Mouse (Mus musculus): ENCODE results near the gene Gm21149.
"Not testable (repeated sequence)": the region's sequence is repeated elsewhere in the genome, so short reads cannot be mapped to it uniquely, and the experiment has no call there.

Gm21149 gene

GRCm38 (mm10) chr5:15463561-15463960 lies 12.8 kb downstream of the Gm21149 start:
- not testable (repeated sequence) for DNase-seq (ENCODE audit: low spot score)

DNA sequence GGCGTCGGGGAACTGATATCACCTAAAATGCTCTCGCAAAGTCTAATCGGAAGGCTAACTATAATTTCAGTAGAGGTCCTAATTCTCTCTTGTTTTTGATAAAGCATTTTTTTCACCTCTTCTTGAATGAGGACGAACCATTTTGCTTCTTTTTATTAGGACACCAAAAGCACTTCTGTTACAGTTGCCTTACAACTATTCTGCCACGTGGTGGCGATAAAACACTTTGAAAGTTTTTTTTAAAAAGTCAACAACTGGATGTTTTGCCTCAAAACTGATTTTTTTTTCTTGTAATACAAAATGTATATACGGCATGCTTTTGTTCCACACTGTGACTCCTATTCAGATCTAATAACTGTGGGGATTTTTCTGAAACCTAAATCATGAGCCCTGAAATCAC lies 14.7 kb downstream of the Gm21149 start:
- not testable (repeated sequence) for DNase-seq (ENCODE audit: low spot score)

DNA sequence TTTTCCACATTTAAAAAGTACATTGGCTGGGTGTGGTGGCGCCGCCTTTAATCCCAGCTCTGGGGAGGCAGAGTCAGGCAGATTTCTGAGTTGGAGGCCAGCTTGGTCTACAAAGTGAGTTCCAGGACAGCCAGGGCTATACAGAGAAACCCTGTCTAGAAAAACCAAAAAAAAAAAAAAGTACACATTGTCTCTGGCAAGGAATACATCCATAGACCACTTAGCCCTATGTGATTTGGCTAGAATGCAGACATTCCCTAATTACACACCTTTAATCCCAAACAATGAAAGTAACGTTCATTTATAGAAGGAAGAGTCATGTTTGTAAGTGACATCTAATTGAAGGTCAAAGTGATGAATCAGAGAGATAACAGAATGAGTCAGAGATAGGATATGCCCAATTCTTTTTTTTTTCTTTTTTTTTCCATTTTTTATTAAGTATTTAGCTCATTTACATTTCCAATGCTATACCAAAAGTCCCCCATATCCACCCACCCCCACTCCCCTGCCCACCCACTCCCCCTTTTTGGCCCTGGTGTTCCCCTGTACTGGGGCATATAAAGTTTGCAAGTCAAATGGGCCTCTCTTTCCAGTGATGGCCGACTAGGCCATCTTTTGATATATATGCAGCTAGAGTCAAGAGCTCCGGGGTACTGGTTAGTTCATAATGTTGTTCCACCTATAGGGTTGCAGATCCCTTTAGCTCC lies 18.3 kb downstream of the Gm21149 start:
- DNase-seq (ENCODE audit: low spot score), result not testable (repeated sequence)
